Mouse (Mus musculus) embryonic fibroblast, embryonic 13.5 days (primary cell): ENCODE results near the gene Zbtb38.

Source experiments
- CTCF ChIP-seq: IDR thresholded peaks from 2 replicates; pipeline ENCODE4 v1.5.1; 2011; ENCODE audit warnings: mild to moderate bottlenecking, control low read depth, low read length, moderate library complexity, borderline replicate concordance; ENCODE audit not compliant: insufficient read depth
- POLR2A ChIP-seq: IDR thresholded peaks from 2 replicates; pipeline ENCODE4 v1.6.1; 2011; ENCODE audit warnings: low read depth, mild to moderate bottlenecking, control low read depth, low read length, moderate library complexity

DNA sequence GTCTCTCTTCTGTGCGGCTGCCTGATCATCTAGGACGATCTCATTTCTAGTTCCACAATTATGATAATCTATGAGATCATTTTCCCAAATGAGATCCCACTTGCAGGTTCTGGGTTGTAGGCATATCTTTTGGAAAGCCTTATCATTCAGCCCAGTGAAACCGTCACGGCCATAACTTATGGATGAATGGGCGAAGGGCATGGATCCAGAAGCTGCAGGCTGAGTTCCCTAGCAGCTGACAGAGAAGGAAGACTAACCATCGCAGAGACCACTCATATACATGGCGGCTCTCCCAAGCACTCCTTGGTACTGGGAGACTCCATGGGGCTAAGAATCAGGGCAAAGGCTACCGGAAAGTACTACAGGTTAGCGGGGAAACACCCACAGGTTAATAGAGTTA, 43.7 kb downstream of the Zbtb38 start:
- TF ChIP-seq CTCF = no peak
- TF ChIP-seq POLR2A = no peak
